Mouse (Mus musculus) NIH3T3 (cell line): ENCODE results near the gene Nrn1.
A peak's percentile ranks its signal among the peaks of the same experiment; 100 is the strongest.

Experiments
- DNase-seq: peaks from one replicate; pipeline ENCODE4 v3.0.0-alpha.2; 2012; ENCODE audit warnings: low read depth

Nrn1 gene

DNA sequence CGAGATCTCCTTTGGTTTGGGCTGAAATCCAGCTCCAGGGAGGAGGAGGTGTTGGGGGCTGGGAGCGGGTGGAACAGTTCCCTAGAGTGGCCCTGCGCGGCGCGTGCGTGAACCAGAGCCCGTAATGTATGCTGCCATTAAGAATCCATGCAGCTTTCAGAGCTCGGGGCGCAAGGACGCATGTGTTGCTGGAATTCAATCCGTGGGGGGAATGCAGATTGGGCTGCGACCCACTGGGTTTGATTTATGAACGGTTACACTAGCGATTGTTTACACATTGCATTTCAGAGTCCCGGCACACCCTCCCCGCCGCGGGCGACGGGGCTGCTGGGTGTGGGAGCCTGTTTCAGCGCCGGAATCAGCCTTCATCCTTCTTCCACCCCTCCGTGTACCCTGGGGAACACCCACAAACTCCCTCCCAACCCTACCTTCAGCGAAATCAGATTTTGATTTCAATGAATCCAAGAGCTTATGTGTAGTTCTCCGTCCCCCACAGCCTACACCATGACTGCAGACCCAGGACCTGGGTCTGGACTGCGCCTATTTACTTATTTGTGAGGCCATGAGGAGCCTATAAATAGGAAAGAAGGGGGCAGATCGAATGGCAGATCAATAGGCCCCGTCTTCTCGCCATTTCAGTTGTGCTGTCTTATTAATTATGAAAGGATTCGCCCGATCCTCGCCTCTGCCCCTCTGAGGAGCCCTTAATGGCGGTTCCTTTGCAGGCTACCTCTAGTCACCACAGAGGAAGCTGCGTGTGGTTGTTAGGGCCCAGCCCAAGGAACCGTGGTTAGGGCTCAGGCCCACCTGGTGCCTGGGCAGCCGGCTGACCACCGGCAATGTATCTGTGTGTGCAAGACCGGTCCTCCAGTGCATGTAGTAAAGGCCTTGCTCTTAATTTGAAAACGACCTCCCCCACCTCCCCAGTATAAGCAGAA is 10.1 kb downstream of the Nrn1 start:
- DNase-seq = no peak

- DNase-seq = no peak
Observed at GRCm38 (mm10) chr13:36723726-36724300, 11.1 kb downstream of the Nrn1 start.

GRCm38 (mm10) chr13:36722309-36722708 is 12.6 kb downstream of the Nrn1 start:
- no peak for DNase-seq

DNA sequence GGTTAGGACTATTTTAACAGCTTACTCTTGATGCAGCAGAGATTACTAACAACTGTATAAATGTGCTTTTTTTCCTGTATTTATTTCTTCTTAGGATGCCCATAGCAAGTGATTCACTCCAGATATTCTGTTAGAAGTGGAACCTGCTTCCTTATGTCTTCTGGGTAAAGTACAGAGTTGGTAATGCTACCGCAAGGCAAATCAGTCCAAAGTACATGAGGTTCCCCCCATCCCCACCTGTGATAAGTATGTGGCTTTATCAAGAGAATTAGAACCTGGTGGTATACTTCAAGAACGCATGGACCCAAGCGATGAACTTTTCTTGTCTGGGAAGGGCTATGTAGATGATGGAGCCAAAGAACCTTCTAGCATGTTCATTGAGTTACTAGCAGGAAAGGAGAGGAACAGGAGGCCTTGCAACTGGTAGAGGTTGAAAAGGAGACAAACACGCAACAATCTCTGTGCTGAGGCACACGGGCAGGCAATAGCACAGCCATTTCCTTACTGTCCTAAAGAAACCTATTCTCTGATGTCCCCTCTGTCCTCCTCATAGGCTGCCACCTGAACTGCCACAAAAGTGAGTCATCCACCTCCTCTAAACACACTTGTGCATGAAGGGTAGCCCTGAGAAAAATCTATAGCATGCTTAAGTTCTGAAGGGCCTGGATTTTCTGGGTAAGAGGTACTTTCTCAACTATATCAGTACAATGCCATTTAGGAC is 14.5 kb downstream of the Nrn1 start:
- no peak for DNase-seq

DNA sequence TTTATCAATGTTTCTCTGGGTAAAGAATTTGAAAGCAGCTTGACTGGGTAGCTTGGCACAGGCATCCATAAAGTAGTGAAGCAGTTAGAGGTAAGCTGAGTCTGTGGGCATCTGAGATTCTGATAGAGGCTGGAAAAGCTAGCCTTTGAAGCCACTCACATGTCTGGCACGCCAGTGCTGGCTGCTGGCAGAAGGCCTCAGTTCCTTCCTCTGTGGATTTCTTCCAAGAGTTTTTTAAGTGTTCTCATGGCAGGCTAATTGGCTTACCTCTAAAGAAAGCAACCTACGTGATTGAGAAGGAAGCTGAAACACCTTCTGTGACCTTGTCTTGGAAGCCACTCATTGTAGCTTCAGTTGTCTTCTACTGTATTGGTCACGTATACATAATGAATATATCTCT is 17.6 kb downstream of the Nrn1 start:
- no peak for DNase-seq

GRCm38 (mm10) chr13:36716708-36717107 is 18.2 kb downstream of the Nrn1 start:
- no peak for DNase-seq

- DNase-seq = no peak
Observed at GRCm38 (mm10) chr13:36714101-36714500, 20.8 kb downstream of the Nrn1 start.

GRCm38 (mm10) chr13:36707088-36707690 is 27.7 kb downstream of the Nrn1 start:
- DNase-seq = no peak

DNA sequence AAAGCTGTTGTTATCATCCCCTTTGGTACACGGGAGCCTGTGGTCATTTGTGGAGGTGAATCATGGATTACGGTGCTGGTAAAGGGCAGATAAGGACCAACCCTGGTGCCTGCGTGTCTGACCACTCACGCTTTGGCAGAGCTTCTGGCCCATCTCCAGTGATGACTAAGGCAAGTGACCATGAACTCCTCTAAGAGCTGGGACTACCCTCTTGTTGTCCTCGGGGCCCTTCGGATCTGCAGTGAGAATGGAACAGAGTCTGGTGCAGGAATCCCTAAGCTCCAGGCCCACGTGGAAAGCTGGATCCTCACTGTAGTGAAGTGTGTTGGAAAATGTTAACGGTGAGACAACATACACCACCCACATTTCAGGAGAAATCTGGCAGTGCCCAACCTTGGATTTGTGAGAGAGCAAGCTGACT is 38.6 kb downstream of the Nrn1 start:
- peak; percentile 87 for DNase-seq

DNA sequence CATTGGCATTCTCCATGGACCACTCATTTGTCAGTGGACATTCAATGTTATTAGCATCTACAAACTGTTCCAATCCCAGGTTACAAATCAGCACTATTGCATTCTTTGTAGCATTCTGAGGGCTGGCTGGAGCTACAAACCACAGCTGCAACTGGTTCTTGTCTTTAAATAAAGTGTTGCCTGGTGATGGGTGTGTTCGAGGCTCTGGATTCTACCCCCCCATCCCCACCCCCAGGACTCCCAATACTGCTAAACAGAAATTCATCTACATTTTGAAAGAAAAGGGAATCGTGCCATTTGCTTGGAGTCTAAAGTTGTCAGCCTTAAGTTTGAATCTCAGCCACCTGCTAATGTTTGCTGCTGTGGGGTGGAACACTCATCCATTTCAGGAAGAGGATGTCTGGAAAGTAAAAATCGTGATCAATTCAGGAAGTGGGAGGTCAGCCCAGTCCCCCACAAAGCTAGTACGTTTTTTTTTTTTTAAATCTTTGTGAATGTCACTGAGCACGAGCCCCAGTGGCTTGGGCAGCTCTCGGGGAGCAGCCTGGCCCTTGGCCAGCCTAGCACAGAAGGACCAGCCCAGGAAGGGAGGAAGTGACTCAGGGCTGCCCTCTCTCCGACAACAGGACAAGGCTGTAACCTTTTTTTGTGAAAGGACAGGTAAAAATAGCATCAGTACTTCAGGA is 39.3 kb downstream of the Nrn1 start:
- DNase-seq = peak; percentile 70

DNA sequence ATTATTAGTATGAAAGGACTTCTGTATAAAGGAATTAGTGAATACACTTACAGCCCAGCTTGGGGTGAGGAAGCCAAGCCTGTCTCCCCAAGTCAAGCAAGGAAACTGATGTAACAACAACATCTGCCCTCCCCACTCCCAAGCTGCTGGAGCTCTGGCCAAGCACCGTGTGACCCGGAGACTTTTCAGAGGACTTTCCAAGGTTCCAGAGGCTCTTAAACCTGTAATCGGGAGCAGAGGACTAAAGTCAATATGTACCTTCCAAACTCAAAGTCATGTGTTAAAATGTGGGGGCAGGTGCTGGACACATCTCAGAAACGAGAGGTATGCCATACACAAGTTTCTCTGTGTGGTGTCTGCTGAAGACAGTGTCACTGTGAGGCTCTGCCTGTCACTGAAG is 51.4 kb downstream of the Nrn1 start:
- DNase-seq = no peak

DNA sequence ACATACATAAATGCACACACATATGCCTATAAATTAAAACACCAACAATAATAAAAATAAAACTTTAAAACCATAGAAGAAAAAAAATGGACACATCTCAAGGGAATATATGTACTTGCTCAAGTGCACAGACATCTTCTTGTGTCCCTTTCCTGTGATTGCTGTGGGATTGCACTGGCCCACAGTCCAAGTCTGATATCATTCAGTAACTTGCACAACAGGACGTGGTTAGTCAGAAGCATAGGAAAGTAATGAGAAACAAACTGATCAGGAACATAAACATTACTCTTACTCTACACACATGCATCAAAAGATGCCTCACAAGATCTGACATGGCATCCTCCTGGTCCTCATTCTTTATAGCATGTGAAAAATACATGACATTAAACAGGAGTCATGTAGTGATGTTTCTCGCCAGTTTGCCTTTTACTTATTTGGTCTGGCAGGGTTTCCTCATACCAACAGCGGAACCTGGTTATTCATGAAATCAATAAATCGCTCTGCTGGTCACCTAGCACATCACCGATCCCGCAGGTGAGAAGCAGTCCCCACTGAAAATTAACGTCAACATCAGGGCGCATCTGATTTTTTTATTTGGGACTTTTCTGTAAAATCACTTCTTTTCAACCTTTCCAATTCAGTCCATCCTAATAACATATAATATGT is 54.1 kb downstream of the Nrn1 start:
- DNase-seq = no peak

DNA sequence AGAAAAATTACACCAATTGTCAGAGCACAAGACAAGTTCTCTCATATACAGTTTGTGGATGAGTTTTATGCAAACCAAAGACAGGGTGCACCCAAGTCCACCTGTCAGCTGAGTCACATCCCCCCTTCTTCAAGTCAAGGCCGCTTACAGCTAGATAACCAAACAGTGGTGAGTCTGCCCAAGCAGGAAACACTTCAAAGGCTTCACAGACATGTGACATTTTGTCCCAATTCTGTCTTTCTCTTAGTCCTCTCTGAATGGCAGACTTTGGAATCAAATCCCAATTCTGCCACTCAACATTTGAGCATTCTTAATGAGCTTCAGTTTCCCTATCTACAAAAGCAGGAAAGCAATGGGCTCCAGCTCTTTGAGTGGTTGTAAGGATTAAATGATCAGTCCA is 55.6 kb downstream of the Nrn1 start:
- no peak for DNase-seq
